Comparison of ENCODE assay signal across 9 mouse cellular contexts in the genomic region with DNA sequence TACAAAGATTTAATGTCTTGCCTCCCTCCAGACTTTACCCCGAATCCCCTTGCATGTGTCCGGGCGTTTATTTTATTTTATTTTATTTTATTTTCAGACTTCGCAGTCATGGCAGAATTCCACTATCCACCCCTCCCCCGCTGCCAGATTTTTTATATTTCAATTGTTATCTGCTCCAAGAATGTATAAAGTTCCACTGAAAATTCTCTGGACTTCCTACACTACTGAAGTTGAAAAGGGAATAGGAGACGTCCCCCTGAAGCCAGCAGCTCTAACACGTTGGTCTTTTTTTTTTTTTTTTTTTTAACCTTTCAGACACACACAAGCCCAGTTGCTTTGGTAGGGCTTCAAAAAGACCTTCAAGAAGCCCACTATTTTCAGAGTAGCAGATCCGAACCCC. TPM values are rescaled to one million over a fixed set of nuclear protein-coding genes. Genes with fewer than 3 reads are reported as not detected.
A peak's percentile ranks its signal among the peaks of the same experiment; 100 is the strongest.
DNase-seq lines count a peak whose midpoint lies in the region; ATAC-seq lines count a peak whose summit lies in the region.
"Had no signal": no experiment of that assay in that cellular context is flagged by ENCODE, and none has a peak within 500 bp of the region (broad histone marks: within the 10 kb centered on the region; RNA-seq: fewer than 3 reads in every experiment).

No protein-coding gene starts in this region.

- peaks cover 11% of the 10 kb centered on the region for H3K36me3 ChIP-seq in heart, embryonic 12.5 days
- peaks cover 3% of the 10 kb centered on the region; the same call in 1 of the 2 replicates for H3K36me3 ChIP-seq in hindbrain, embryonic 12.5 days
- peaks cover 13% of the 10 kb centered on the region for H3K36me3 ChIP-seq in midbrain, embryonic 10.5 days

- no peak for ATAC-seq in heart, embryonic 12.5 days (ENCODE audit: insufficient number of reproducible peaks, low FRiP score)
- ATAC-seq in hindbrain, embryonic 12.5 days (ENCODE audit: low FRiP score): no peak

- peak overlapping the region; percentile 97 for H3K4me2 ChIP-seq in heart, embryonic 12.5 days
- H3K4me2 ChIP-seq in hindbrain, embryonic 12.5 days (replicated peaks): peak overlapping the region; percentile 92

- peak overlapping the region; percentile 92 for H3K4me3 ChIP-seq in heart, embryonic 12.5 days
- peak overlapping the region; percentile 76 for H3K4me3 ChIP-seq in hindbrain, embryonic 12.5 days
- H3K4me3 ChIP-seq in midbrain, embryonic 10.5 days: peak overlapping the region; percentile 79

- H3K9me3 ChIP-seq in heart, embryonic 12.5 days (replicated peaks): no peaks in the 10 kb centered on the region
- no peaks in the 10 kb centered on the region for H3K9me3 ChIP-seq in hindbrain, embryonic 12.5 days (replicated peaks)
- H3K9me3 ChIP-seq in midbrain, embryonic 10.5 days (replicated peaks): no peaks in the 10 kb centered on the region

- 11% methylated on average over 8 of the region's 8 CpGs for WGBS in heart, embryonic 12.5 days
- WGBS in hindbrain, embryonic 12.5 days: 22% methylated on average over 8 of the region's 8 CpGs
- 14% methylated on average over 8 of the region's 8 CpGs for WGBS in midbrain, embryonic 10.5 days

- DNase-seq in heart, adult 11 months: no peak
- peak; percentile 50 for DNase-seq in NIH3T3 (ENCODE audit: low read depth)
- no peak for DNase-seq in midbrain, embryonic 10.5 days (ENCODE audit: low spot score)
- DNase-seq in thymus, postnatal 36 days: no peak
- DNase-seq in natural killer cell, adult 2 months (ENCODE audit: low spot score in 2 of 2): no peak
- DNase-seq in layer of hippocampus, adult 8-10 months (ENCODE audit: low spot score in 2 of 2): no peak

- H3K4me1 ChIP-seq in heart, embryonic 12.5 days (replicated peaks): peaks cover 11% of the 10 kb centered on the region; the same call in 1 of the 2 replicates
- H3K4me1 ChIP-seq in hindbrain, embryonic 12.5 days: peaks cover 18% of the 10 kb centered on the region
- peaks cover 29% of the 10 kb centered on the region for H3K4me1 ChIP-seq in midbrain, embryonic 10.5 days

- H3K9ac ChIP-seq in heart, embryonic 12.5 days: peak overlapping the region; percentile 93
- peak overlapping the region; percentile 82 for H3K9ac ChIP-seq in hindbrain, embryonic 12.5 days

- peak overlapping the region; percentile 98 for H3K27ac ChIP-seq in heart, embryonic 12.5 days (ENCODE audit: poor library complexity, severe bottlenecking)
- peak overlapping the region; percentile 90; the same call in 1 of the 2 replicates for H3K27ac ChIP-seq in hindbrain, embryonic 12.5 days
- peak overlapping the region; percentile 97 for H3K27ac ChIP-seq in midbrain, embryonic 10.5 days (replicated peaks)

- H3K27me3 ChIP-seq in heart, embryonic 12.5 days (replicated peaks): no peaks in the 10 kb centered on the region
- no peaks in the 10 kb centered on the region for H3K27me3 ChIP-seq in hindbrain, embryonic 12.5 days
- H3K27me3 ChIP-seq in midbrain, embryonic 10.5 days (ENCODE audit: low read depth, poor library complexity, severe bottlenecking): no peaks in the 10 kb centered on the region
- H3K27me3 ChIP-seq: CH12.LX had no signal

RNA-seq across cellular contexts. Expression of gene Fn1, which starts 1.2 kb away (rescaled TPM):
- 415 and 447 TPM in 2 replicates for polyA plus RNA-seq in heart, embryonic 12.5 days (2016; fragmentation: Nextera tagmentation; extraction: Ambion mirVana)
- 147 and 173 TPM in 2 replicates for polyA plus RNA-seq in hindbrain, embryonic 12.5 days (2016; fragmentation: Nextera tagmentation; extraction: Ambion mirVana)
- 84.4 and 89.0 TPM in 2 replicates for polyA plus RNA-seq in midbrain, embryonic 10.5 days (2016; fragmentation: Nextera tagmentation; extraction: Ambion mirVana)
- total RNA-seq in layer of hippocampus, adult 8-10 months (2022): 10 to 100 TPM; 52.0 to 64.1 (median 54.0) TPM
